Mouse (Mus musculus): ENCODE measurements around the gene Mcee. TPM values are rescaled to one million over a fixed set of nuclear protein-coding genes. Genes with fewer than 3 reads are reported as not detected.

Mcee gene
- total and polyA plus RNA-seq, 2 experiments = 41.8 to 115 TPM

DNA sequence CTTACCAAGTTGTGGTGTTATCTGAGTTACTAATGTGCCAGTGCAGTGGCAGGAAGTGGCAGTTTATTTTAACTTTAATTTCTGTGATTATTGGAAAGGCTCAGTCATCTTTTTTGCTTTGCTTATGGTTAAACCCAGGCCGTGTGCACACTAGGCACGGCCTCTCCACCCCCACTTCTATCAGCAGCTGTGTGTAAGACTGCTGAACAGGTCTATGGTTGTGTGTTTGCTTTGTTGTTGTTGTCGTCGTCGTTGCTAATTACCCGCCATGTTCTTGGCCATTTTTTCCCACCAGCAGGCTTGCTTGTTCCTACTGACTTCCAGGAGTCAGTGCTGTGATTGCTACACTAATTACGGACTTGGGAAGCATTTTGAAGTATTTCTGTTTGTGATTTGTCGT is 48.1 kb downstream of the Mcee start:
- H3K4me3 ChIP-seq (ENCODE audit: insufficient read depth, low read depth, low read length) = no peak overlapping the region
- no peaks in the 10 kb centered on the region for H3K36me3 ChIP-seq (ENCODE audit: control insufficient read depth, insufficient read depth, low read length)
- no peak for TF ChIP-seq POLR2A (IDR thresholded peaks at IDR 0.05; ENCODE audit: extremely low read depth, insufficient read depth, low read length)
- TF ChIP-seq CTCF (IDR thresholded peaks at IDR 0.05; ENCODE audit: low read depth, low read length) = no peak
- DNase-seq (ENCODE audit: extremely low read depth, low read depth, low spot score) = no peak
- WGBS = 82% methylated on average over 8 of the region's 8 CpGs
- H3K27ac ChIP-seq (replicated peaks; ENCODE audit: insufficient read depth, low read depth, low read length) = no peak overlapping the region
- no peak overlapping the region for H3K9ac ChIP-seq (ENCODE audit: low read depth, low read length)
- no peaks in the 10 kb centered on the region for H3K27me3 ChIP-seq (ENCODE audit: control insufficient read depth, insufficient read depth, low read length)
- no peaks in the 10 kb centered on the region for H3K4me1 ChIP-seq (ENCODE audit: control insufficient read depth, insufficient read depth, low read length)
- no peaks in the 10 kb centered on the region for H3K79me2 ChIP-seq (ENCODE audit: control insufficient read depth, insufficient read depth, low read length)

DNA sequence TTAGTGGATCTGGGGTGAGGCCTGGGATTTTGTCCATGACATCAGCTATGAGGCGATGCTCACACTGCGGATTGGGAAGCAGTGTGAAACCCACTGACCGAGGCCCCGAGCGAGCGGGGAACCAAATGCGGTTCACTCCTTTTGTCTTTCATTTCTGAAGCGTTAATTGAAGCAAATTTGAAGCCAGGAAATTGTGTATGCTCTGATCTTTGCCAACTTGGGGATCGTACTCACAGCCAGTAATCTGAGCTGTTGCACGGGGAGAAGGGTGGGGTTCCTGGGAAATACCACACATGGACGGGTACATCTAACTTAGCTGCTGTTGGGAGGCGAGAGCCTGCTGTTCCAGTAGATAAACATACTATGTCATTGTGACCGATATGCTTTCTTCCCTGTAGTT is 58.2 kb downstream of the Mcee start:
- WGBS = 88% methylated on average over 13 of the region's 13 CpGs
- no peak overlapping the region for H3K9ac ChIP-seq (ENCODE audit: low read depth, low read length)
- TF ChIP-seq POLR2A (IDR thresholded peaks at IDR 0.05; ENCODE audit: extremely low read depth, insufficient read depth, low read length) (no peak), CTCF (IDR thresholded peaks at IDR 0.05; ENCODE audit: low read depth, low read length) (no peak)
- H3K79me2 ChIP-seq (ENCODE audit: control insufficient read depth, insufficient read depth, low read length) = no peaks in the 10 kb centered on the region
- no peaks in the 10 kb centered on the region for H3K27me3 ChIP-seq (ENCODE audit: control insufficient read depth, insufficient read depth, low read length)
- no peak overlapping the region for H3K27ac ChIP-seq (replicated peaks; ENCODE audit: insufficient read depth, low read depth, low read length)
- no peak overlapping the region for H3K4me3 ChIP-seq (ENCODE audit: insufficient read depth, low read depth, low read length)
- H3K4me1 ChIP-seq (ENCODE audit: control insufficient read depth, insufficient read depth, low read length) = no peaks in the 10 kb centered on the region
- no peaks in the 10 kb centered on the region for H3K36me3 ChIP-seq (ENCODE audit: control insufficient read depth, insufficient read depth, low read length)
- no peak for DNase-seq (ENCODE audit: extremely low read depth, low read depth, low spot score)

GRCm38 (mm10) chr7:64451441-64451840 is 59.0 kb downstream of the Mcee start:
- Histone ChIP-seq H3K36me3 (ENCODE audit: control insufficient read depth, insufficient read depth, low read length) (no peaks in the 10 kb centered on the region), H3K27ac (replicated peaks; ENCODE audit: insufficient read depth, low read depth, low read length) (no peak overlapping the region), H3K79me2 (ENCODE audit: control insufficient read depth, insufficient read depth, low read length) (no peaks in the 10 kb centered on the region), H3K9ac (ENCODE audit: low read depth, low read length) (no peak overlapping the region), H3K27me3 (ENCODE audit: control insufficient read depth, insufficient read depth, low read length) (no peaks in the 10 kb centered on the region), H3K4me1 (ENCODE audit: control insufficient read depth, insufficient read depth, low read length) (no peaks in the 10 kb centered on the region), H3K4me3 (ENCODE audit: insufficient read depth, low read depth, low read length) (no peak overlapping the region)
- WGBS = 72% methylated on average over 4 of the region's 4 CpGs
- TF ChIP-seq CTCF (IDR thresholded peaks at IDR 0.05; ENCODE audit: low read depth, low read length) (no peak), POLR2A (IDR thresholded peaks at IDR 0.05; ENCODE audit: extremely low read depth, insufficient read depth, low read length) (no peak)
- DNase-seq (ENCODE audit: extremely low read depth, low read depth, low spot score) = no peak

DNA sequence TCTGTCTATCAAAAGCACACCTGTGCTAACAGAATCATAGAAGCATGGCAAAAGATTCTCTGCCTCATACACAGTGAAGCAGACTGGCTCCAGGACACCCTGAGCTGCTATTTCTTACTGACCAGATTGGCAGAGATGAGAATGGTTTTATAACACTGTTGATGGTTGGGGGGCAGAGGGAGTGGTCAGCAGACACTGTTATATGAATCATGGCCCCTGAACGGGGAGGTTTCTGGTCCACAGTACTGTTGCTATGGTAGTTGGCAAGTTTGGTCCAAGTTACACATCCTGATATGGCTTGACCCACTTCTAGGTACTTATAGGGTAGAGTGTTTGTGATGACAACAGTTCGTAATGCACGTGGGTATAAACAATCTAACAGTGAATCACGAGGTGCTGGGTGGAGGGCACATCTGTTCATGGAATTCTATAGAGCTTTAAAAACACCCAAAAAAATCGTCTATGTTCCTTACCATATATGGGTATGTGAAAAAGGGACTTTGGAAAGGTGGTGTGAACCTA is 59.5 kb downstream of the Mcee start:
- no peaks in the 10 kb centered on the region for H3K36me3 ChIP-seq (ENCODE audit: control insufficient read depth, insufficient read depth, low read length)
- no peak overlapping the region for H3K27ac ChIP-seq (replicated peaks; ENCODE audit: insufficient read depth, low read depth, low read length)
- no peaks in the 10 kb centered on the region for H3K27me3 ChIP-seq (ENCODE audit: control insufficient read depth, insufficient read depth, low read length)
- no peak overlapping the region for H3K4me3 ChIP-seq (ENCODE audit: insufficient read depth, low read depth, low read length)
- no peaks in the 10 kb centered on the region for H3K79me2 ChIP-seq (ENCODE audit: control insufficient read depth, insufficient read depth, low read length)
- no peak for DNase-seq (ENCODE audit: extremely low read depth, low read depth, low spot score)
- WGBS = 67% methylated on average over 5 of the region's 5 CpGs
- TF ChIP-seq CTCF (IDR thresholded peaks at IDR 0.05; ENCODE audit: low read depth, low read length) (no peak), POLR2A (IDR thresholded peaks at IDR 0.05; ENCODE audit: extremely low read depth, insufficient read depth, low read length) (no peak)
- no peak overlapping the region for H3K9ac ChIP-seq (ENCODE audit: low read depth, low read length)
- H3K4me1 ChIP-seq (ENCODE audit: control insufficient read depth, insufficient read depth, low read length) = no peaks in the 10 kb centered on the region

GRCm38 (mm10) chr7:64452471-64453222 is 60.2 kb downstream of the Mcee start:
- 85% methylated on average over 4 of the region's 4 CpGs for WGBS

DNA sequence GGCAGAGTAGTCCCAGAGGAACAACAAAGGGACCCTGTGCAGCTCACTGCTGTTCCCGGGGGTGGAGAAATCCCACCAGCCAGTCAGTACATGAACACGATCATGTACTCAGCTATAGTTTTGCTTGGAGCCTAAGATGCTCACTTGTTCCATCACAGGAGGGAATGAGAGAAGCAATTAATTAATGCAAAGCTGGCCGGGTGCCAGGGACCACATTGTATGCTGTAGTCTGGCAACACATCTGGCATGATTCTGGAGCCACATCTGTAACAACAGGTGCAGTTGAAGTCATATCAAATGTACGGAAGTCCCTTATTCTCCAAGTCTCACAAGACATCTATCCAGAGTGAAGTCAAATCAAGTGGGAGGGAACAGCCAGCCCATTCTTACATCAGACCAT is 63.8 kb downstream of the Mcee start:
- no peak for TF ChIP-seq POLR2A (IDR thresholded peaks at IDR 0.05; ENCODE audit: extremely low read depth, insufficient read depth, low read length)
- TF ChIP-seq CTCF (IDR thresholded peaks at IDR 0.05; ENCODE audit: low read depth, low read length) = no peak
- no peak for DNase-seq (ENCODE audit: extremely low read depth, low read depth, low spot score)
- no peaks in the 10 kb centered on the region for H3K79me2 ChIP-seq (ENCODE audit: control insufficient read depth, insufficient read depth, low read length)
- H3K4me3 ChIP-seq (ENCODE audit: insufficient read depth, low read depth, low read length) = no peak overlapping the region
- H3K9ac ChIP-seq (ENCODE audit: low read depth, low read length) = no peak overlapping the region
- no peaks in the 10 kb centered on the region for H3K27me3 ChIP-seq (ENCODE audit: control insufficient read depth, insufficient read depth, low read length)
- H3K4me1 ChIP-seq (ENCODE audit: control insufficient read depth, insufficient read depth, low read length) = no peaks in the 10 kb centered on the region
- WGBS = 87% methylated on average over 4 of the region's 4 CpGs
- no peaks in the 10 kb centered on the region for H3K36me3 ChIP-seq (ENCODE audit: control insufficient read depth, insufficient read depth, low read length)
- no peak overlapping the region for H3K27ac ChIP-seq (replicated peaks; ENCODE audit: insufficient read depth, low read depth, low read length)

More at GRCm38 (mm10) chr7:64452471-64453222, 60.2 kb downstream of the Mcee start:
- no peak overlapping the region for H3K4me3 ChIP-seq (ENCODE audit: insufficient read depth, low read depth, low read length)
- no peak overlapping the region for H3K9ac ChIP-seq (ENCODE audit: low read depth, low read length)
- no peak for DNase-seq (ENCODE audit: extremely low read depth, low read depth, low spot score)
- H3K36me3 ChIP-seq (ENCODE audit: control insufficient read depth, insufficient read depth, low read length) = no peaks in the 10 kb centered on the region
- no peaks in the 10 kb centered on the region for H3K4me1 ChIP-seq (ENCODE audit: control insufficient read depth, insufficient read depth, low read length)
- no peak overlapping the region for H3K27ac ChIP-seq (replicated peaks; ENCODE audit: insufficient read depth, low read depth, low read length)
- no peaks in the 10 kb centered on the region for H3K27me3 ChIP-seq (ENCODE audit: control insufficient read depth, insufficient read depth, low read length)
- TF ChIP-seq CTCF (IDR thresholded peaks at IDR 0.05; ENCODE audit: low read depth, low read length) (no peak), POLR2A (IDR thresholded peaks at IDR 0.05; ENCODE audit: extremely low read depth, insufficient read depth, low read length) (no peak)
- H3K79me2 ChIP-seq (ENCODE audit: control insufficient read depth, insufficient read depth, low read length) = no peaks in the 10 kb centered on the region

Data from liver, adult 2 months (tissue).